Mouse (Mus musculus): ENCODE measurements around the gene Dnm1.
"Not testable (repeated sequence)": the region's sequence is repeated elsewhere in the genome, so short reads cannot be mapped to it uniquely, and the experiment has no call there.

Gene Dnm1

GRCm38 (mm10) chr2:32314831-32315230 lies 38.3 kb downstream of the Dnm1 start:
- no peak for DNase-seq (ENCODE audit: low spot score in 2 of 2)

GRCm38 (mm10) chr2:32312318-32312964 lies 40.7 kb downstream of the Dnm1 start:
- DNase-seq (ENCODE audit: low spot score in 2 of 2) = peak; percentile 72 to 75

GRCm38 (mm10) chr2:32311443-32312317 lies 41.5 kb downstream of the Dnm1 start:
- no peak for DNase-seq (ENCODE audit: low spot score in 2 of 2)

GRCm38 (mm10) chr2:32310096-32310845 lies 42.9 kb downstream of the Dnm1 start:
- no peak for DNase-seq (ENCODE audit: low spot score in 2 of 2)

GRCm38 (mm10) chr2:32308870-32309568 lies 44.1 kb downstream of the Dnm1 start:
- DNase-seq (ENCODE audit: low spot score in 2 of 2) = no peak

- peak; percentile 28 to 30 for DNase-seq (ENCODE audit: low spot score in 2 of 2)
Measured at GRCm38 (mm10) chr2:32307941-32308760, 45.0 kb downstream of the Dnm1 start.

GRCm38 (mm10) chr2:32307247-32307798 lies 45.8 kb downstream of the Dnm1 start:
- no peak for DNase-seq (ENCODE audit: low spot score in 2 of 2)

- DNase-seq (ENCODE audit: low spot score in 2 of 2) = no peak
Measured at GRCm38 (mm10) chr2:32306176-32306575, 47.0 kb downstream of the Dnm1 start.

GRCm38 (mm10) chr2:32305668-32306067 lies 47.5 kb downstream of the Dnm1 start:
- DNase-seq (ENCODE audit: low spot score in 2 of 2) = no peak

GRCm38 (mm10) chr2:32304145-32304832 lies 48.8 kb downstream of the Dnm1 start:
- DNase-seq (ENCODE audit: low spot score in 2 of 2) = peak; percentile 27 to 31

GRCm38 (mm10) chr2:32302952-32303351 lies 50.2 kb downstream of the Dnm1 start:
- DNase-seq (ENCODE audit: low spot score in 2 of 2) = no peak

- no peak for DNase-seq (ENCODE audit: low spot score in 2 of 2)
Measured at GRCm38 (mm10) chr2:32299469-32299868, 53.7 kb downstream of the Dnm1 start.

- not testable (repeated sequence) for DNase-seq (ENCODE audit: low spot score in 2 of 2)
Measured at GRCm38 (mm10) chr2:32295842-32296241, 57.3 kb downstream of the Dnm1 start.

GRCm38 (mm10) chr2:32295285-32295684 lies 57.9 kb downstream of the Dnm1 start:
- no peak for DNase-seq (ENCODE audit: low spot score in 2 of 2)

- DNase-seq (ENCODE audit: low spot score in 2 of 2) = no peak
Measured at GRCm38 (mm10) chr2:32294348-32294747, 58.8 kb downstream of the Dnm1 start.

- DNase-seq (ENCODE audit: low spot score in 2 of 2) = peak; percentile 20 to 63
Measured at GRCm38 (mm10) chr2:32289578-32289977, 63.6 kb downstream of the Dnm1 start.

- DNase-seq (ENCODE audit: low spot score in 2 of 2) = no peak
Measured at GRCm38 (mm10) chr2:32288371-32288931, 64.7 kb downstream of the Dnm1 start.

GRCm38 (mm10) chr2:32287923-32288367 lies 65.2 kb downstream of the Dnm1 start, which contains the start of gene Swi5:
TSS of gene Swi5 (minus strand) at chr2:32288075.
- DNase-seq (ENCODE audit: low spot score in 2 of 2) = peak; percentile 97 to 99

- DNase-seq (ENCODE audit: low spot score in 2 of 2) = peak; percentile 12 to 32
Measured at GRCm38 (mm10) chr2:32287334-32287840, 65.8 kb downstream of the Dnm1 start, which contains the start of gene Golga2. TSS of gene Golga2 (plus strand) at chr2:32287384.

Data from spleen, postnatal 36 days (tissue).